Mouse (Mus musculus) urinary bladder, postnatal 14 days (tissue): Measurements from ENCODE around the gene Glrb.

Source experiments
- DNase-seq: peaks from one replicate; pipeline ENCODE4 v3.0.0; 2021; ENCODE audit warnings: low spot score

Gene Glrb

GRCm38 (mm10) chr3:80823975-80824374, 89.5 kb downstream of the Glrb start:
- no peak for DNase-seq

DNA sequence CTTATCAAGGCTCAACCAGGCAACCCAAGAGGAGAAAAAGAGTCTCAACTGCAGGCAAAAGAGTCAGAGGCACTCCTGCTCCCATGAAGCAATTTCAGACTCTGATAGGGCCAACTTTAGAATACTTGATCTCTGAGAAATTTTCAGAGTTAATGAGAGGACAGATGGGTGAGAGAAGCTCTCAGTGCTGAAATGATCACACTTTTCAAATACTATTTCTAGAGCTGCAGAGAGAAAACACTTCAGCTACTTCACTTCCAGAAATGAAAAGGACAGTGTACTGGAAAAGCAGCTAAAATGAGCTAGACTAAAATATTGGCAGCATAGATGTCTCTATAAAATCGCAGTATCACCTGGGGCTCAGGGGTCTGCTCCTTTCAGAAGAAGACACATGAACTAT, 94.8 kb downstream of the Glrb start:
- no peak for DNase-seq

- no peak for DNase-seq
Measured at GRCm38 (mm10) chr3:80813734-80814133, 99.7 kb downstream of the Glrb start.

- DNase-seq, result no peak
Measured at GRCm38 (mm10) chr3:80812237-80812636, 101.2 kb downstream of the Glrb start.

- peak; percentile 3 for DNase-seq
Measured at GRCm38 (mm10) chr3:80805327-80805726, 108.1 kb downstream of the Glrb start.

DNA sequence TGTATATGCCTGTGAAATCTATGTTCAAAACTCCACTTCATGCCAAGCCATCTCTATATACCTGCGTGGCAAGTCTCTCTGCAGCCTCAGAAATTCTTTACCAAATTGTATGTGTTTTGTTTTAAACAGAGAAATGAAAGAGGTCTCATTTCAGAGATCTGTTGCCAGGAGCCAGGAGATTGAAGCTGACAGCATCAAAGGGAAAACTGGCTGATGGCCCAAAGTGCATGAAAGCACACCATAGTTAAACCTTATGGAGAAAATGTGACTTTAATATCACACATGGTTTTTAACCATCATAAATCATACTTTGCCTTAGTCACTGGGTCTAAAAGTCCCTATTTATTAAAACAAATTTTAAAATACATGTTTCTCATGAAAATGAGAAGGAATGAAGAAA, 109.6 kb downstream of the Glrb start:
- no peak for DNase-seq

- DNase-seq, result no peak
Measured at GRCm38 (mm10) chr3:80803211-80803610, 110.2 kb downstream of the Glrb start.

DNA sequence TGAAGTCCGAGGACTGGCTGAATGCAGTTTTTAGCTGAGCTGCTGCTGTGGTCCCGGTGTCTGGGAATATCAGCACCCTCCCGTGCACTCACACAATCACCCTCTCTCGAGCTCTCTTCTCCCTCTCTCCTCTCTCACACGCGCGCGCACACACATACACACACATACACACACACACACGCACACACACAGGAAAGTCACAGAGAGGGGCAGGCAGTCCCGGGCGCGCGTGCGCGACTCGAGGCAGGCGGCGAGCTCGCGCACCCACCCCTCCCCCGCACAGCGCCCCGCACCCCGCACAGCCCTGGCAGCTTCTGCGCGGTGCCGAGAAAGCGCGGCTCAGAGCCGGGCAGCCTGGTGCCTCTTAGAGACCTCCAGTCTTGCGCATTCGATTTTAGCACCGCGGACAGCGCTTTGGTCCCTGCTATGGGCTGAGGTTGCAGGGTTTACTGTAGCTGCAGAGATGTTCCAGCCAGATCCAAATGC, 110.8 kb downstream of the Glrb start, which contains the start of gene Gria2:
Gene Gria2, minus strand, starts transcription at position 240 of the 486 bp plus-strand sequence.
- DNase-seq, result peak; percentile 73

- DNase-seq, result no peak
Measured at GRCm38 (mm10) chr3:80801827-80802310, 111.6 kb downstream of the Glrb start.

DNA sequence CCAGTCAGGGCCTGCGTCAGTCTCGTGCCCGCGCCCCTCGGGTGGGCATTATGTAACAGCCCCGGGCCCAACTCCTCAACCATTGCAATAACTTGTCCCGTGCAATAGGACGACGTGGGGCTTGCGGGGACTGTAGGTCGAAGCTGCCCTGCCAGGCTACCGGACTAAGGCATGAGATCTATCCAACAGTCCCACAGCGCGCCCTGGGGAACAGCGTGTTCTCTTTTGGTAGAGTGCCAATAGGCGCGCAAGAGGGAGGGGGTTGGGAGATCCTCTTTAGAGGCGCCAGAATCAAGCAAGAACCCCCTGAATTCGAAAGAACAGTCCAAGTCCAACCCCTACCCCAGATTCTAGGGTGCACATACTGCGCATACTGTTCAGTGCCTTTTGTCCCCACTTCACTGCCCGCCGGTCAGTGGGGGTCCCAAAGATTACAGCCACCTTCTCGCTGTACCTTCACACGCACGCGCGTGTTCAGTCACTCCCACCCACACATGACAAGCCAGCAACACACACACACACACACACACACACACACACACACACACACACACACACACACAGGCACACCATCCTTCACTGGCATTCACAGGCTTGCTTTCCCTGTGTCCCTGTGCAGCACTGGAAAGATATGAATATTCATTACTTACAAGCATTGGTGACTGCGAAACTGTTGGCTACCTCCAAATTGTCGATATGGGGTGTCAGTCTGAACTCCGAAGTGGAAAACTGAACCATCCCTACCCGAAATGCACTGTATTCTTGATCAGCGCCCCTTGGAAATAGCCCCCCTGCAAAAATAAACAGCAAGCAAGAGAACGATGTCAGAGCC, 112.2 kb downstream of the Glrb start:
- peak; percentile 2 for DNase-seq

DNA sequence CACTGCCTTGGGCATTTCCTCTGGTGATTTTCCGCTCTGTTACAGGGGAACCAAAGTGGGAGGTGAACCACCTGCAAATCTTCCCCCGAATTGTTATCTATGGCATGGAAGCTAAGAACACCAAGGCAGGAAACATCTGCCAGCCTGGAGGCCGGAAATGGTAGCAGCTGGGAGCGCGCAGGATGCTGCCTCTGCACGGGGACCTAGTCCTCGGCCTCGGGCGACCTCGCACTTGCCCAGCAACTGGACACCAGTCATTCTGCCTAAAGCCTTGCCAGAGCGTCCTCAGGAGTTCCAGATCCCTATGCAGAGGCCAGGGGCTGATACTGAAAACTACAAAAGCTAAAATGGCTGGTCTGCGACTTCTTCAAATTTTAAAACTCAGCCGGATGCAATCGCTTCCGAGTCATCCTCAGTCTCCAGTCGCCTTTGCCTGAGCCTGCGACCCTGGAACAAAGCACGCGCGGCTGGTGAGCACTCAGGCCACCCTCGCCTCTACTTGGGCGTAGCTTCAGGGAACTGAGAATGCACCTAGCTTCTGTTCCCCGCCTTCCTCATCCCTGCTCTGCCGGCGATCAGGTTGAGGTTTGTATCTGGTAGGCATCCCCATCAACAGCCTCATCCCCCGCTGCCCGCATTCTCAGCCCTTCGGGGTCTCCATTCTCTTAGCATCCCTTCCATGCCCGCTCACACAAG, 113.0 kb downstream of the Glrb start:
- no peak for DNase-seq

DNA sequence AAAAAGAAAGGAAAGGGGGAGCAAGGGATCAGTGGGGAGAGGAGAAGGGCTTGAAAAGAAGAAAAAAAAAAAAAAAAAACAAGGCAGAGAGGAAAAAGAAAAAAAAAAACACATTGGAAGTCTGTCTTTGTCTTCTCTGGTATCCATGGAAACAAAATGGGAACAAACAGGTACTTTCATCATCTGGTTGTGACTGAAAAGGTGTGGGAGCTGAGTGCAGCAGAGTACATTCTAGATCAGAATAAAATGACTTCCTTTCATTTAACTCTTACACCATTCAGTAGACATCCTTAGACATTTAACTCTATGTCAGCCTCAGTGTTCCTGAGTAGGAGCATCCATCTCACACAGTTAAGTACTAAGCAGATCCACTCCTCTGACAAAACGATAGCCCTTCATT, 115.5 kb downstream of the Glrb start:
- no peak for DNase-seq

GRCm38 (mm10) chr3:80796764-80797163, 116.7 kb downstream of the Glrb start:
- no peak for DNase-seq

GRCm38 (mm10) chr3:80795284-80795683, 118.2 kb downstream of the Glrb start:
- no peak for DNase-seq
